Mouse (Mus musculus): ENCODE measurements around the gene Tktl1. TPM values are rescaled to one million over a fixed set of nuclear protein-coding genes. Genes with fewer than 3 reads are reported as not detected.

The Tktl1 gene
- polyA plus RNA-seq, 1 experiment from 2014 or later = not detected

- no peak overlapping the region for H3K9ac ChIP-seq (ENCODE audit: low read depth, low read length)
- ATAC-seq (replicated peaks; ENCODE audit: low FRiP score) = no peak
- no peaks in the 10 kb centered on the region for H3K27me3 ChIP-seq (replicated peaks; ENCODE audit: control insufficient read depth, insufficient read depth, low read length)
- no peaks in the 10 kb centered on the region for H3K9me3 ChIP-seq (ENCODE audit: control insufficient read depth, low read length)
- H3K36me3 ChIP-seq (ENCODE audit: control insufficient read depth, insufficient read depth, low read length) = peaks cover 16% of the 10 kb centered on the region
- DNase-seq (ENCODE audit: low spot score) = no peak
- no peak overlapping the region for H3K27ac ChIP-seq (ENCODE audit: low read depth, low read length)
- no peak overlapping the region for H3K4me3 ChIP-seq (ENCODE audit: low read depth, low read length)
- peaks cover 5% of the 10 kb centered on the region; the same call in 1 of the 2 replicates for H3K4me1 ChIP-seq (replicated peaks; ENCODE audit: control insufficient read depth, insufficient read depth, low read length)
- H3K4me2 ChIP-seq = no peak overlapping the region
- WGBS = 90% methylated on average over 4 of the region's 4 CpGs
Measured at GRCm38 (mm10) chrX:74240332-74240731, 63.3 kb downstream of the Tktl1 start.

GRCm38 (mm10) chrX:74243396-74243795, 66.3 kb downstream of the Tktl1 start:
- 71% methylated on average over 2 of the region's 2 CpGs for WGBS
- H3K4me2 ChIP-seq = peak overlapping the region; percentile 66
- DNase-seq (ENCODE audit: low spot score) (no peak), ATAC-seq (replicated peaks; ENCODE audit: low FRiP score) (no peak)
- H3K4me1 ChIP-seq (replicated peaks; ENCODE audit: control insufficient read depth, insufficient read depth, low read length) = peaks cover 5% of the 10 kb centered on the region; the same call in 1 of the 2 replicates
- no peak overlapping the region for H3K27ac ChIP-seq (ENCODE audit: low read depth, low read length)
- H3K27me3 ChIP-seq (replicated peaks; ENCODE audit: control insufficient read depth, insufficient read depth, low read length) = no peaks in the 10 kb centered on the region
- H3K9ac ChIP-seq (ENCODE audit: low read depth, low read length) = peak overlapping the region; percentile 30; the same call in 1 of the 2 replicates
- peaks cover 9% of the 10 kb centered on the region for H3K36me3 ChIP-seq (ENCODE audit: control insufficient read depth, insufficient read depth, low read length)
- no peaks in the 10 kb centered on the region for H3K9me3 ChIP-seq (ENCODE audit: control insufficient read depth, low read length)
- peak overlapping the region; percentile 60; the same call in 1 of the 2 replicates for H3K4me3 ChIP-seq (ENCODE audit: low read depth, low read length)

GRCm38 (mm10) chrX:74243807-74244206, 66.7 kb downstream of the Tktl1 start:
- Histone ChIP-seq H3K27me3 (replicated peaks; ENCODE audit: control insufficient read depth, insufficient read depth, low read length) (no peaks in the 10 kb centered on the region), H3K4me1 (replicated peaks; ENCODE audit: control insufficient read depth, insufficient read depth, low read length) (peaks cover 5% of the 10 kb centered on the region; the same call in 1 of the 2 replicates), H3K4me2 (peak overlapping the region; percentile 66), H3K4me3 (ENCODE audit: low read depth, low read length) (peak overlapping the region; percentile 60), H3K9me3 (ENCODE audit: control insufficient read depth, low read length) (no peaks in the 10 kb centered on the region), H3K9ac (ENCODE audit: low read depth, low read length) (peak overlapping the region; percentile 30; the same call in 1 of the 2 replicates), H3K36me3 (ENCODE audit: control insufficient read depth, insufficient read depth, low read length) (peaks cover 9% of the 10 kb centered on the region), H3K27ac (ENCODE audit: low read depth, low read length) (no peak overlapping the region)
- DNase-seq (ENCODE audit: low spot score) = no peak
- WGBS = 40% methylated on average over 3 of the region's 3 CpGs
- ATAC-seq (replicated peaks; ENCODE audit: low FRiP score) = peak; percentile 70

GRCm38 (mm10) chrX:74244614-74245083, 67.6 kb downstream of the Tktl1 start:
- Histone ChIP-seq H3K9me3 (ENCODE audit: control insufficient read depth, low read length) (no peaks in the 10 kb centered on the region), H3K4me1 (replicated peaks; ENCODE audit: control insufficient read depth, insufficient read depth, low read length) (peaks cover 5% of the 10 kb centered on the region; the same call in 1 of the 2 replicates), H3K27me3 (replicated peaks; ENCODE audit: control insufficient read depth, insufficient read depth, low read length) (no peaks in the 10 kb centered on the region), H3K27ac (ENCODE audit: low read depth, low read length) (peak overlapping the region; percentile 78; the same call in 1 of the 2 replicates), H3K9ac (ENCODE audit: low read depth, low read length) (peak overlapping the region; percentile 69; the same call in 1 of the 2 replicates), H3K36me3 (ENCODE audit: control insufficient read depth, insufficient read depth, low read length) (peaks cover 9% of the 10 kb centered on the region), H3K4me2 (peak overlapping the region; percentile 66), H3K4me3 (ENCODE audit: low read depth, low read length) (peak overlapping the region; percentile 60)
- DNase-seq (ENCODE audit: low spot score) (no peak), ATAC-seq (replicated peaks; ENCODE audit: low FRiP score) (no peak)
- WGBS = 24% methylated on average over 3 of the region's 3 CpGs

- DNase-seq (ENCODE audit: low spot score) (no peak), ATAC-seq (replicated peaks; ENCODE audit: low FRiP score) (no peak)
- Histone ChIP-seq H3K27ac (ENCODE audit: low read depth, low read length) (peak overlapping the region; percentile 78), H3K27me3 (replicated peaks; ENCODE audit: control insufficient read depth, insufficient read depth, low read length) (no peaks in the 10 kb centered on the region), H3K4me2 (peak overlapping the region; percentile 66), H3K4me1 (replicated peaks; ENCODE audit: control insufficient read depth, insufficient read depth, low read length) (peaks cover 5% of the 10 kb centered on the region; the same call in 1 of the 2 replicates), H3K36me3 (ENCODE audit: control insufficient read depth, insufficient read depth, low read length) (peaks cover 7% of the 10 kb centered on the region), H3K9ac (ENCODE audit: low read depth, low read length) (peak overlapping the region; percentile 69), H3K4me3 (ENCODE audit: low read depth, low read length) (peak overlapping the region; percentile 60), H3K9me3 (ENCODE audit: control insufficient read depth, low read length) (no peaks in the 10 kb centered on the region)
- WGBS = 32% methylated on average over 1 of the region's 1 CpGs
Measured at GRCm38 (mm10) chrX:74245107-74245506, 68.0 kb downstream of the Tktl1 start.

GRCm38 (mm10) chrX:74245687-74246086, 68.6 kb downstream of the Tktl1 start:
- Histone ChIP-seq H3K4me2 (peak overlapping the region; percentile 66), H3K27ac (ENCODE audit: low read depth, low read length) (peak overlapping the region; percentile 78), H3K4me1 (replicated peaks; ENCODE audit: control insufficient read depth, insufficient read depth, low read length) (peaks cover 5% of the 10 kb centered on the region; the same call in 1 of the 2 replicates), H3K36me3 (ENCODE audit: control insufficient read depth, insufficient read depth, low read length) (peaks cover 7% of the 10 kb centered on the region), H3K9ac (ENCODE audit: low read depth, low read length) (peak overlapping the region; percentile 69), H3K9me3 (ENCODE audit: control insufficient read depth, low read length) (no peaks in the 10 kb centered on the region), H3K27me3 (replicated peaks; ENCODE audit: control insufficient read depth, insufficient read depth, low read length) (no peaks in the 10 kb centered on the region), H3K4me3 (ENCODE audit: low read depth, low read length) (peak overlapping the region; percentile 60)
- 18% methylated on average over 21 of the region's 21 CpGs for WGBS
- ATAC-seq (replicated peaks; ENCODE audit: low FRiP score) (peak; percentile 56), DNase-seq (ENCODE audit: low spot score) (peak; percentile 67)

- H3K36me3 ChIP-seq (ENCODE audit: control insufficient read depth, insufficient read depth, low read length) = peaks cover 4% of the 10 kb centered on the region
- peak overlapping the region; percentile 78 for H3K27ac ChIP-seq (ENCODE audit: low read depth, low read length)
- H3K9me3 ChIP-seq (ENCODE audit: control insufficient read depth, low read length) = no peaks in the 10 kb centered on the region
- peak overlapping the region; percentile 66 for H3K4me2 ChIP-seq
- DNase-seq (ENCODE audit: low spot score) (peak; percentile 67), ATAC-seq (replicated peaks; ENCODE audit: low FRiP score) (peak; percentile 85)
- H3K4me1 ChIP-seq (replicated peaks; ENCODE audit: control insufficient read depth, insufficient read depth, low read length) = peaks cover 5% of the 10 kb centered on the region; the same call in 1 of the 2 replicates
- 15% methylated on average over 38 of the region's 38 CpGs for WGBS
- H3K9ac ChIP-seq (ENCODE audit: low read depth, low read length) = peak overlapping the region; percentile 69
- H3K4me3 ChIP-seq (ENCODE audit: low read depth, low read length) = peak overlapping the region; percentile 60
- no peaks in the 10 kb centered on the region for H3K27me3 ChIP-seq (replicated peaks; ENCODE audit: control insufficient read depth, insufficient read depth, low read length)
Measured at GRCm38 (mm10) chrX:74246213-74246681, 69.2 kb downstream of the Tktl1 start.

GRCm38 (mm10) chrX:74246693-74247092, 69.6 kb downstream of the Tktl1 start:
- 13% methylated on average over 15 of the region's 15 CpGs for WGBS
- Histone ChIP-seq H3K4me3 (ENCODE audit: low read depth, low read length) (peak overlapping the region; percentile 60), H3K36me3 (ENCODE audit: control insufficient read depth, insufficient read depth, low read length) (0 out of 2 replicates have a peak, but pooled peaks cover 2% of the 10 kb centered on the region), H3K4me1 (replicated peaks; ENCODE audit: control insufficient read depth, insufficient read depth, low read length) (peaks cover 5% of the 10 kb centered on the region; the same call in 1 of the 2 replicates), H3K4me2 (peak overlapping the region; percentile 66), H3K27me3 (replicated peaks; ENCODE audit: control insufficient read depth, insufficient read depth, low read length) (no peaks in the 10 kb centered on the region), H3K27ac (ENCODE audit: low read depth, low read length) (peak overlapping the region; percentile 38; the same call in 1 of the 2 replicates), H3K9ac (ENCODE audit: low read depth, low read length) (peak overlapping the region; percentile 38), H3K9me3 (ENCODE audit: control insufficient read depth, low read length) (no peaks in the 10 kb centered on the region)
- DNase-seq (ENCODE audit: low spot score) = no peak
- ATAC-seq (replicated peaks; ENCODE audit: low FRiP score) = peak; percentile 37

GRCm38 (mm10) chrX:74248651-74249050, 71.6 kb downstream of the Tktl1 start:
- H3K27me3 ChIP-seq (replicated peaks; ENCODE audit: control insufficient read depth, insufficient read depth, low read length) = no peaks in the 10 kb centered on the region
- 10% methylated on average over 3 of the region's 3 CpGs for WGBS
- no peak overlapping the region for H3K27ac ChIP-seq (ENCODE audit: low read depth, low read length)
- H3K4me1 ChIP-seq (replicated peaks; ENCODE audit: control insufficient read depth, insufficient read depth, low read length) = peaks cover 1% of the 10 kb centered on the region; the same call in 1 of the 2 replicates
- DNase-seq (ENCODE audit: low spot score) (peak; percentile 47), ATAC-seq (replicated peaks; ENCODE audit: low FRiP score) (no peak)
- peak overlapping the region; percentile 12; the same call in 1 of the 2 replicates for H3K4me3 ChIP-seq (ENCODE audit: low read depth, low read length)
- no peaks in the 10 kb centered on the region for H3K9me3 ChIP-seq (ENCODE audit: control insufficient read depth, low read length)
- H3K4me2 ChIP-seq = peak overlapping the region; percentile 72
- H3K36me3 ChIP-seq (ENCODE audit: control insufficient read depth, insufficient read depth, low read length) = no peaks in the 10 kb centered on the region
- no peak overlapping the region for H3K9ac ChIP-seq (ENCODE audit: low read depth, low read length)
